Mouse (Mus musculus): ENCODE data around the gene Camkk2.

Camkk2 gene

GRCm38 (mm10) chr5:122779277-122779834, at the start of gene Camkk2:
Gene Camkk2 (minus strand): TSS chr5:122779409.
- DNase-seq, result peak; percentile 81 to 86

DNA sequence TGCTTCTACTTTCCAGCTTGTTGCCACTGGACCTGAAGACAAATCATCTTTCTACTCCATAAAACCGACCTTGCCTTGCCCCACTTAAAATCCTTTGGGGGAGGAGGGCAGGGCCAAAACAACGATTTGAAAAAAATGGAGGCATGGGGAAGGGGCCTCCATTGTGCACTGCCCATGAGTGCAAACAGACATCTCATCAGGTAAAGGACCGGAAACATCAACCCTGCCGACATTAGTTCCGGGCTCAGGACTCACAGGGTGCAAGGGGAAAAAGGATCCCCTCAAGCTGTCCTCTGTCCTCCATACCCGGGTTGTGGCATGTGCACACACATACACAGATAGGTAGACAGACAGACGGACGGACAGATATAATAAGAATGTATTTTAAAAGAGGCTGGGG, 45.9 kb upstream of the Camkk2 start:
- no peak for DNase-seq

- no peak for DNase-seq
Observed at GRCm38 (mm10) chr5:122824450-122824849, 45.2 kb upstream of the Camkk2 start.

DNA sequence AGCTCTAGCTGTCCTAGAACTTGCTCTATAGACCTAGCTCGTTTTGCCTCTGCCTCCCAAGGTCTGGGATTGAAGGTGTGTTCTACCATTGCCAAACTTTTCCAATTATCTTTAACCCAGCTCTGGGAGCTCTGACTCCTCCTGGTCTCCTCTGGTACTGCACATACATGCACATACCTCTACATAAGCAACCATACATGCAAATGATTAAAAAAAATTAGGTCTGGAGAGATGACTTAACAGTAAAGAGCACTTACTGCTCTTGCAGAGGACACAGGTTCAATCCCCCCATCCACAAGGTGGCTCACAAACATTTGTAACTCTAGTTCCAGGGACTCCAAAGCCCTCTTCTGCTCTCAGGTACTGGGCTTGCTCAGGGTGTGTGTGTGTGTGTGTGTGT, 44.8 kb upstream of the Camkk2 start:
- no peak for DNase-seq

GRCm38 (mm10) chr5:122822441-122822840, 43.2 kb upstream of the Camkk2 start:
- no peak for DNase-seq

- DNase-seq, result no peak
Observed at GRCm38 (mm10) chr5:122821524-122821885, 42.3 kb upstream of the Camkk2 start.

DNA sequence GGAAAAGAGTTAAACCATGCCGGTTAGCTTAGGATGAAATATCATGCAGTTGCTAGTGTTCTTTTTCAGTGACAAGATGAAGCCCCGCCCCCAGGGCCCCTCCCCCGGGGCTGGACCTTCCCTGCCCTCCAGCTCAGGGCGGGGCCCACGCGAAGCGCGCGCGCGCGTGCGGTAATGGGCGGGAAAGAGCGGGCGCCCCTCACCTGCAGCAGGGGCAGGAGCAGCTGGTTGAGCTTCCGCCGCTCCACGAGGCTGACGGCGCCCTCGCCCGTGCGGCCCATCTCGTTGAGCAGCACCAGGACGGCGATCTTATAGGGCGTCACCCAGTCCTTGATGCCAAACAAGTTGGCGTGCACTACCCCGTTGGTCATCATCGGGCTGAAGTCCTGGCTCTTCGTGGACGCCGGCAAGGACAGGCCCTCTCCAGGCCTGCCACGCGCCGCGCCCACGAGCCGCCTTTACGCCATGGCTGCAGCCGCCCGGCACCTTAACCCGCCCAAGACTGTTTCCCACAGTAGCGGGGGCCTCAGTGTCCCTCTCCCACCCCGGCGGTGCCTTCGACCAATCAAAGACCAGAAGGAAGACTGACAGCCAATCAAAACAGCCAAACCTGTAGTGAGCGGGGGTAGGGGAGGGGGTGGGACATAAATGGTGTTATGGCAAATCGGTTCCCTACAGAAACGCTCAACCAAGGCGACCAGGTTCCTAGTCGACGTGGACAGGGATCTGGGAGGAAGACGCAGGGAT, 41.7 kb upstream of the Camkk2 start, which contains the start of gene Anapc5:
TSS of gene Anapc5 (minus strand) at position 563 of the 747 bp plus-strand sequence.
- DNase-seq, result peak; percentile 94 to 95

GRCm38 (mm10) chr5:122812699-122813098, 33.5 kb upstream of the Camkk2 start:
- DNase-seq, result no peak

DNA sequence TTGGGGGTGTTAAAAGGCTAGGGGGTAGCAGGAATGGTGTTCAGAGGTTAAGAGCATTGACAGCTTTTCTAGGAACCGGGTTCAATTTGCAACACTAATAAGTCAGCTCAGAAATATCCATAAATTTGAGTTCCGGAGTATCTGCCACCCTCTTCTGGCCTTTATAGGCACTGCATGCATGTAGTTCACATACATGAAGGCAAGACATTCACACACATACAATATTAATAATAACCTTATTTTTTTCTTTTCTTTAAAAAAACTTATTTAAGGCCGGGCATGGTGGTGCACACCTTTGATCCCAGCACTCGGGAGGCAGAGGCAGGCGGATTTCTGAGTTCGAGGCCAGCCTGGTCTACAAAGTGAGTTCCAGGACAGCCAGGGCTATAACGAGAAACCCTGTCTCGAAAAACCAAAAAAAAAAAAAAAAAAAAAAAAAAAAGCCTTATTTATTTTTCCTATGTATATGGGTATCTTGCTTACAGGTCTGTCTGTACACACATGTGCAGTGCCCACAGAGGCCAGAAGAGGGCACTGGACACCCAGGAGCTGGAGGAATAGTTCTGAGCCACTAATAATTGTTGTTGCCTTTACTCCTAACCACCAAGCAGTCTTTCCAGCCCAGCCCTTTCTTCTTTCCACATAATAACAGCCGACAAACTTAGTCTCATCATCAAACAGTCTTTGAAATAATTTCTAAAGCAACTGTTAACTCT, 32.3 kb upstream of the Camkk2 start:
- peak; percentile 56 to 68 for DNase-seq

- no peak for DNase-seq
Observed at GRCm38 (mm10) chr5:122805503-122805902, 26.3 kb upstream of the Camkk2 start.

GRCm38 (mm10) chr5:122802706-122803105, 23.5 kb upstream of the Camkk2 start:
- DNase-seq, result peak in 1 of 2 experiments; percentile 22

GRCm38 (mm10) chr5:122801684-122802083, 22.5 kb upstream of the Camkk2 start:
- no peak for DNase-seq

DNA sequence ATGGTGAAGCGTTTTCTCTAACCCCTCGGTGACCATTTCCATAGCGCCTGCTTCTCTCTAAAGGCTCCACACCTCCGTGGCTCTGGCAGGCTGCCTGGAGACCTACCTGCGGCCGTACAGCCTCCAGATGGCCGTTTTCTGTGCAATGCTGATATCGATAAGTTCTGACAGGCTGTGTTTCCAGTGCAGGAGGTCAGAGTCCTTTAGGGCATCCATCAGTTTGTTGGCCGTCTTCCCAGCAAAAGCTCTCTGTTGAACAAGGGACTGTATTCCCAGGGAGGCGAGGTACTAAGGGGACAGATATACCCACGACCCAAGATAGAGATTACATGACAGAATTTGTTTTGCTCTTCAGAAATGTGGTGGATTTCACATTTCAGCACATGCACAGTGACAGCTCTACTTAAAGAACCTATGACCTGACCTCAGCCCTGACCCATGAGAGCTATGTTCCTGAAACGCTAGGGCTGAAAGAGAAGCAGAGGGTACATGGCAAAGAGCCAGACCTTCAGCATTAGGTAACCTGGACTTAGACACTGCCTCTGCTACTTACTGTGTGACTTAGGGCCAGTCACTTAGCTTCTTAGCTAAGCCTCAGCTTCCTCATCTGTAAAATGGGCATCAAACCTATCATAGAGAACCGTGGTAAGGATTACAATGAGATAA, 21.3 kb upstream of the Camkk2 start:
- DNase-seq, result peak in 1 of 2 experiments; percentile 41

- peak; percentile 37 to 48 for DNase-seq
Observed at GRCm38 (mm10) chr5:122799379-122800344, 20.5 kb upstream of the Camkk2 start.

- peak; percentile 81 to 90 for DNase-seq
Observed at GRCm38 (mm10) chr5:122798557-122799378, 19.6 kb upstream of the Camkk2 start.

GRCm38 (mm10) chr5:122797866-122798265, 18.7 kb upstream of the Camkk2 start:
- no peak for DNase-seq

DNA sequence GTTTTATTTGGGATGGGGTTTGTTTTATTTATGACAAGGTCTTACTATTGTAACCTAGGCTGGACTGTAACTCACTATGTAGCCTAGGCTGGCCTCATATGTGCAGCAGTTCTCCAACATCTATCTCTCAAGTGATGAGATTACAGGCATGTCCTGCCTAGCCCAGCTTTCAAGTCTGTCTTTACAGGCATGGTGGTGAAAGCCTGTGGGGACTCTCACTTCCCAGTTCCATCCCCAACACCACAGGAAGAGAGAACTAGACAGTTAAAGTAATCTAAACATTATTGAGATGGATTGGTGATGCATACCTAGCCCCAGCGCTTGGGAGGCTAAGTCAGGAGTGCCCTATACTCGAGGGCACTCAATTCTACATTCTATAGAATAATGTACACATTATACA, 9.5 kb upstream of the Camkk2 start:
- no peak for DNase-seq

DNA sequence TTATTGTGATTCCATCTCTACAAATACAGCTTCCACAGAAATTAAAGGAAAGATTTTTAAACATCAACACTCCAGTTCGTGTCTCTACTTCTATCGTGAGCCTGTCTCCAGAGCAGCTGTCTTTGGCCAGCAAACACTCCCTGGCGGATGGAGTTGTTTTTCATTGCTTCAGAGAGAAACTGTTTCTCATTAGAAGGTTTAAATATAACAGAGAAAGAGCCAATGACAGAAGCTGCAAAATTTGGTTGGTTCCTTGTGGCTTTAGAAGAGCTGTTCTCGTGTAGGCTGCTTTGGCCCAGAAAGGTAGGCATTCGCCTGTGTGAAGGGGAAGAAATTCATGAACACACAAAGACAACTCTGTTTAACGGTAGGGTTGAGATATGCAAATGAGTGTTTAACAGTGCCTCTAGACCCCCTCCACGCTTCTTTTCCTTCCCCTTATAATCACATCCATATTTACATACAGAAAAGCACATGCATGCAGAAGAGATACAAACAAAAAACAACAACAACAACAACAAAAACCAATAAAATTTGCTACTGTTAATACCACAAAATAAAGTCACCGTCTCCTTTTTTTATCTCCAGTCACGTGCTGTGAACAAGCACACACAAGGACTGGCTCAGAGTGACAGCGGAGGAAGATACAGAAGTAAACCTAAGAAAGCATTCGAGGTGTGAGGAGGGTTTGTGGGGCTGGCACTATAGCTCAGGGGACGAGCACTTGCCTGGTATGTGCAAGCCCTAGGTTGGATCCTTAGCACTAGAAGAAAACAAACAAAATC, 7.0 kb upstream of the Camkk2 start:
- no peak for DNase-seq

DNA sequence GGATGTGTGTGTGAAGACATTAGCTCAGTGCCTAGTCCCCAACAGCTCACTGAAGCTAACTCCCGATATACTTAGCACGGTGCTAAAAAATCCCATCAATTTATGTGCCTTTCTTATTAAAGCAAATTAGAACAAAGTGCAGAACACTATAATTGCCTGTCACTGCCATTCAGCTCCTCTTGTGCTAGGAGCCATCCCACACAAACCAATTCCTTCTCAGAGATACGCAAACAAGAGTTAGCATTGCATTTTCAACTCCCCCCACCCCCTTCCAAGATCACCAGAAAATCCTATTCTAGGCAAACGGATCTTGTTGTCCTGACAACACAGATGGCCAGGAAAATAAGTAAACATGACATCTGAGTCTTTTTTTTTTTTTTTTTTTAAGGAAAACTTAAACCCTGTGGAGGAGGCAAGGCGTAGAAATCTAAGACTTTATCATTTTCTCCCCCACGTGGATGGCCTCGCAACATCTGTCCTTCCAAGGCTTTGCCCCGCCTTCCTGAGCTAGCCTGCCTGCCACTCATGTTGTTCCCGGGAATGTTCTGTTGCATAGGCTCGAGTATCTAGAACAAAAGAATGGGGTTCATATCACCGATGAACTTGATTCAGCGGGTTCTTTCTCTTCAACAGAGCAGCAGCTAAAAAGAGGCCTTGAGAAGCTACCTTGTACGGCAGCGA, 4.7 kb upstream of the Camkk2 start:
- no peak for DNase-seq

- no peak for DNase-seq
Observed at GRCm38 (mm10) chr5:122782066-122782465, 2.9 kb upstream of the Camkk2 start.
